Mouse (Mus musculus) embryonic stem cell, embryonic (primary cell): ENCODE measurements around the gene Ankrd16.

ENCODE experiments used
- CTCF ChIA-PET, 4 experiments: fragments of 300-600 bp in 2 of 4; fragments of 350-600 bp in 2 of 4; sonication (Branson Sonifier 250); formaldehyde crosslinking; loops; one replicate each; lab custom pipeline; 2022; ENCODE audit warnings: inconsistent platforms in 2 of 4; lab: Charles Lee
- POLR2A ChIA-PET, 4 experiments: fragments of 300-600 bp in 2 of 4; fragments of 350-600 bp in 2 of 4; sonication (Branson Sonifier 250); formaldehyde crosslinking; loops; one replicate each; lab custom pipeline; 2022; ENCODE audit warnings: antibody characterized with exemption in 4 of 4, inconsistent platforms in 1 of 4; lab: Charles Lee

The Ankrd16 gene

DNA sequence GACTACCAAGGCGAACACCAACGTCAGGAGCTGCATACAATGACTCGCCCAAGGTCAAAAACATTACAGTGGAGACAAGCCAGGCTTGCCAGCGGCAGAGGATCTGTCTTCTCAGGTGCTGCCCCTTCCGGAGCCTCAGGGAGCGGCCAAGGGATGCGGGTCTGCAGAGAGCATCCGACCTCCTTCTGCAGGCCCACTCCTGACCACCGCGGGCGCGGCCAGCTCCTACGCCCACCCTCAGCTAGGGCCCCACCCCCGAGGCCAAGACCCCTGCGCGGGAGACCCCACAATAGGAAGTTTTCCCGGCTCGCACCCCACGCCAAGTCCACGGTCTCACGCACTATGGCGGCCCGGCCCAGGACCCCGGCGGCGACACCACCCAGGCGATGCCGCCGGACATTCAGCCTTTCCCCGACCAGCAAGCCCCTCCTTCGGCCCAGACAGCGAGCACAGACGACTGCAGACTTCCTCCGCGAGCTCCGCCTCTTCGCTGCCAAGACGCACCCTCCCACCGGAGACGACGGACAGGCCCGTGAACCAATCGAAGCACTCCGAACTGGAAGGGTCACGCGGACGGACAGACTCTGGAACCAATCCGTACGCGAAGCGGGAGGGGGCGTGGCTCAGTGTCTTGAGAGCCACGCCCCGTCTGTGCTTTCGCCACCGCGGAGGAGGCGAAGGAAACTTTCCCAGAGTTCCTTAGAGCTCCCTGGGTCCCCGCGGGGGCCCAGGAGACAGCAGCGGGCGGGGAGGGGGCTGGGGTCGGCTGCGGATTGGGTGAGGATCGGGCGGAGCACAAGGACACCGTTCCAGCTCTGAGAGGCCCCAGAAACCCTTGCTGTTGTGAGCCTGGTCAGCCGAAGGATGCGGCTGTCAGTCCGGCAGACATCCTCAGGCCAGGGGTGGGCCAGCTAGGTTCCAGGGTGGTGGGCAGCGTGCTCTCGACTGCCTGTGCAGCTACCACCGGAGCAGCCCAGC is at the start of gene Ankrd16, which contains the start of gene Fbh1:
Gene Ankrd16, plus strand, starts transcription at position 786 of the 978 bp plus-strand sequence.
Gene Fbh1, minus strand, starts transcription at position 492 of the 978 bp plus-strand sequence.
- CTCF ChIA-PET: interaction anchor here in 2 of 4 experiments (0.6 to 1.8 kb wide), 5 partner anchors 65 to 204 kb away, joined by 3 to 7 read pairs (median 4); no protein-coding TSS in a partner anchor
- POLR2A ChIA-PET: interaction anchor here in 3 of 4 experiments (0.5 to 2.4 kb wide), 44 partner anchors 8 to 1697 kb away, joined by 3 to 20 read pairs (median 3); partner anchors contain the start of genes Atp5c1 (in 1 of the 3), Il15ra (in 1 of the 3), Kin (in 1 of the 3) and Pfkfb3 (in 1 of the 3)

DNA sequence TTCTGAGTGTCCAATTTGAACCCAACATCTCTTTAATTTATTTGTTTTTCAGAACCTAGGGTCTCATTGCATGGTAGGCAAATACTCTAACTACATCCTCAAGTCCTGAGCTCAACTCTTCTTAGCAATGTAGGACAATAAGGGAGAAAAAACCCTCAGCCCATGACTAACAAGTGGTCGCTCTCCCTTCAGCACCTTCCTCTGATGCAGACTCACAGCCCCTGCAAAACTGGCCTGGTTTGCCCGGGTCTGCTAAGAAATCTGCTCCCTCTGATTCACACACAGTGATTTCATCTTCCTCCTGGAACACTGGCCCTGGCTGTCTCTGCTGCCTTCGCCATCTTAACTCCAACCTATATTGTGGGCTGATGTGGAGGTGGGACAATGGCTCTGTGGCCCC is 48.6 kb upstream of the Ankrd16 start:
- ChIA-PET CTCF (interaction anchor here in 2 of 4 experiments (0.6 to 0.9 kb wide), 2 partner anchors 41 to 57 kb away, joined by 3 read pairs; no protein-coding TSS in a partner anchor), POLR2A (no interaction called here)

DNA sequence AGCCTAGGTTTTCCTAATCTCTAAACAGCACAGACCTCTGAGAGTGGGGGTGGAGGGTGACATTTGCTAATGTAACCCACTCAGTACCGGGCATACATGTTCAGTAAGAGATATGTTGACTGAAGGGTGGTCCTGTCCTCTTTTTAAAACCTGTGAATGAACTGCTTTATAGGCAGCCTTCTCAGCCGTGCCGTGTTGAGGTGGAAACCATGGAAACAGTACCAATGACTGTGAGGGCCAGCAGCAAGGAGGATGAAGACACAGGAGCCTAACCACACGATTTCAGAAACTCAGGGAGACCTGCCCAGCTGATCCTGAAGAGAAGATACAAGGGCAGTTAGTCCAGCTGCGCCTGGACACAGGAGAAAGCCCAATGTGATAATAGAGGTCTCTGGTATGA is 44.7 kb upstream of the Ankrd16 start:
- CTCF ChIA-PET: no interaction called here
- POLR2A ChIA-PET: no interaction called here

DNA sequence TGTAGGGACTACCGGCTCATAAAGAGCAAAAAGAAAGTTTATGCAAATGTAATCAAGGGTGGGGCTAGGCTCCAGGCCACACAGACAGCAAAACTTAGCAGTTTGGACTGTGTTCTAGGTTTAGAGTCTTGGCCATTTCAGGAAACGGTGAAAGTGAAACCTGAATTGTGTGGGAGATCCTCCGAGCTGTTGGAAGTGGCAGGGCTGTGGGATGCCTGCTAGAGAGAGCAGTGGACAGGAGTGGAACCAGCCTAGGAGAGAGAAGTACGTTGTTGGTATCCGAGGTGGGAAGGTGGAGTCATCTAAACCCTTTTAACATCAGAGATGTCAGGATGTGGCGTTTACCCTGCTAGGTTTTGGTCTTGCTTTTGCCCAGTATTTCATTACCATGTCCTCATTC is 41.8 kb upstream of the Ankrd16 start:
- POLR2A ChIA-PET: no interaction called here
- CTCF ChIA-PET: no interaction called here

DNA sequence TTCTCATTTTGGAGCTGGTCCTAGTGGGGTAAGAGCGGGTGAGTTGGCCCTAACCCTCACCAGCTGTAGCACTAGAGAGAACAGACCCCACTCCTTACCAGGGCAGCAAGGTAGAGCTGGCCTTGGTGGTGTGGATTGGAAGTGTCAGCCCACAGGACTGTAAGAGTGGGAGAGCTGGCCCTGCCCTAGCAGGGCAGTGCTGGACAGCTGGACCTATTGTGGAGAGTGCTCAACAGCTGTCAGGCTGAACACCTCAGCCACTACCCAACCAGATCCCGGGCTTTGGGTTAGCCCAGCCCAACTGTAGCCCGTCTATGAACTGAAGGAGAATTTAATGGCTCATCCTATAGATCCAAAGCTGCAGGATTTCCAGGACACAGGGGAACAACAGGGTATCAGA is 38.9 kb upstream of the Ankrd16 start:
- ChIA-PET POLR2A (interaction anchor here in 1 of 4 experiments (3.0 kb wide), 1 partner anchor 39 kb away, joined by 9 read pairs; the partner anchor contains the start of genes Ankrd16 and Fbh1), CTCF (interaction anchor here in 1 of 4 experiments (1.2 kb wide), 1 partner anchor 136 kb away, joined by 3 read pairs; no protein-coding TSS in a partner anchor)

DNA sequence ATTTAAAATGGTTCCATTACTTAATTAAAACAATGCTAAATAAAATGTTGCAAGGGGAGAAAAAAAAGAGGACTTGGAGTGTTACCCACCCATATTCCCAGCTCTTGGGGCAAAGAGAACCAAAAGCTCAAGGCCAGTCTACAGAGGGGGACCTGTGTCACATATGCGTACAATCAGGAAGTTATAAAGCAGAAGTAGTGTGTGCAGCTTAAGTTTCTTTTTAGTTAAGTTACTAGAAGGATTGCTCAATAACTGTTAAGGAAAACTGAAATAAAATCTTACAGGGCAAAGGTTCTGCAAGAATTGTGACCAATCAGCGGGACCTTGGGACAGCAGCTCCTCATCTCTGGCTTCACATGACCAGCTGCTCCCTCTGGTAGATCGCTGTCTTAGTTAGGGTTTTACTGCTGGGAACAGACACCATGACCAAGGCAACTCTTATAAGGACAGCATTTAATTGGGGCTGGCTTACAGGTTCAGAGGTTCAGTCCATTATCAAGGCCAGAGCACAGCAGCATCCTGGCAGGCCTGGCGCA is 38.1 kb upstream of the Ankrd16 start:
- CTCF ChIA-PET: interaction anchor here in 1 of 4 experiments (1.2 kb wide), 1 partner anchor 137 kb away, joined by 3 read pairs; no protein-coding TSS in a partner anchor
- POLR2A ChIA-PET: interaction anchor here in 2 of 4 experiments (0.6 to 3.0 kb wide), 2 partner anchors 16 to 38 kb away, joined by 4 to 9 read pairs; partner anchors contain the start of genes Ankrd16 (in 1 of the 2) and Fbh1 (in 1 of the 2)

DNA sequence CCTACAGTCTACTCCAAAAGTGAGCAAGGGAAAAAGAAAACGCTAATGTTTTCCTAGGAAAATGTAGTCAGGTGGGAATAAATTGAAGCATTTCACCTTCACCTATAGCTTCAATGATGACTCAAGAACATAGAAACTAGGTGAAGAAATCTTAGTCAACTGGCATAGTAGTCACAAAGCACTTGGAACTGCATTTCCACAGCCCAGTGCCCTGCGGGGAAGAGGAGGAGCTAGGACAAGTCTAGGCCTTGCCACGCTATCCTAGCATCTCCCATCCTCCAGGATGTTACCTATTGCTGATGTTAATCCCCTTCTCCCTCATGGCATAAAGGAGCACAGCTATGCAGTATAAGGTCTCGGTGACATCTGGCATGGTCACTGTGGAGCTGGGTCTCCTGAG is 15.1 kb upstream of the Ankrd16 start:
- ChIA-PET POLR2A (interaction anchor here in 3 of 4 experiments (0.9 to 1.3 kb wide), 4 partner anchors 13 to 31 kb away, joined by 3 to 6 read pairs (median 4); partner anchors contain the start of genes Ankrd16 (in 2 of the 3) and Fbh1 (in 2 of the 3)), CTCF (no interaction called here)

DNA sequence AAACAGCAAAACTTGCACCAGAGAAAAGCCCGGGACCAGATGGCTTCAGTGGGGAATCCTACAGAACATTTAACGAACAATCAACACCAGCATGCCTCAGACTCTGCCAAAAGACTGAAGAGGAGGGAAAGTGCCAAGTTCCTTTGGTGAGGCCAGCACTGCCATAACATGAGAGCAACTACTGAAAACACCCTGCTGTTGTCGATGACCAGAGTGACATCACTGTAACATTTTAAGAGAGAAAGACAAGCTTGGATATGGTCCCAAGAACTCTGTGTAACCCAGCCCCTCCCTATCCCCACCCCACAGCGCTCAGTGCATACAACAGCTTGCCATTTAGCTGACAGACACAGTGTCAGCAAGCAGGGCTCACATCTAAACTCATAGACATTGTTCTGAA is 12.0 kb upstream of the Ankrd16 start:
- CTCF ChIA-PET: interaction anchor here in 1 of 4 experiments (0.7 kb wide), 1 partner anchor 70 kb away, joined by 3 read pairs; no protein-coding TSS in a partner anchor
- POLR2A ChIA-PET: interaction anchor here in 1 of 4 experiments (3.7 kb wide), 1 partner anchor 12 kb away, joined by 20 read pairs; the partner anchor contains the start of genes Ankrd16 and Fbh1

DNA sequence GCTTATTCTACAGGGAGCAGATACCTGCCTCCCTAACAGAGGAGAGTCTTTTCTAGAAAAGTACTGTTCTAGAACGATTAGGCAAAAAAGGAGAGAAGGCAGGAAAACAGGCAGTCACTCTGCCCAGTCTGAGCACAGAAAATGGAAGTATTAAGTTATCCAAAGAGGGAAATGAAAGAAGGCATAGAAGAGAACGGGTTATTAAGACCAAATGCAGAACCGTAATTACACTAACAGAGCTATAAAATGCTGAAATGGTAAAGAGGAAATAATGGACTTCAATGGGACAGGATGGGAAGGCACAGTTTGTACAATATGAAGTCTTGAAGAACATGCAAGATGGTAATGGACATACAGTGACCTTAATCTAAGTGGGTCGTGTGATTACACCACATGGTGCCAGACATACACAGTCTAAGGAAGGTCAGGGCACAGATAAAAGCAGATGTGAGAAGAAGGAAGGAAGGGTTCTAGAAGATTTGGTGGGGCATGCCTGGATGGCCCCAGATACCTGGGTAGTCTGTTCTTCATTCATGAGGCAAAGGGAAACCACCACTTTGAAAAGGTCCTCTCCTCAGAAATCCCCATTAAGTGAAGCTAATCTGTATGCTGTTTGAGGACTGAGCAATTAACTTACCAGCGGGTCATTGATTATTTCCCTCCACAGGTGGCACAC is 11.1 kb upstream of the Ankrd16 start:
- POLR2A ChIA-PET: interaction anchor here in 2 of 4 experiments (3.7 kb wide), 2 partner anchors 11 to 12 kb away, joined by 19 to 20 read pairs; partner anchors contain the start of genes Ankrd16 (in 2 of the 2) and Fbh1 (in 2 of the 2)
- CTCF ChIA-PET: no interaction called here

DNA sequence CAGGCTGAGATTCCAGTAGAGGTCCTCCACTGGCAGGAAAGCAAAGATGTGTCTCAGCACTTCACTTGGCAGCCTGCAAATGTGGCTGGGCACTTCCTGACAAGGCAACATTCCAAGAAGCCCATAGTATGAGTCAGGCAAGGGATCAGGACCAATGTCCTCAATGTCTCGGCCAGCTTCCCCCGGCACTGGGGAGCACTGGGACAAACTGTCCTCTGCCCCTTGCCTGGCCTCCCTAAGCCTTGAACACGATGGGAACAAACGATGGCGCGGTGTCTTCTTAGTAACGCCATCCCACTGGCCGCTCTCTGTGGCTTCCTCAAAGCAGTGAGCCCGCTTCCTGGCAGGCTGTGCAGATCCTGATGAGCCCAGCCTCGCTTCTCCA is 10.5 kb upstream of the Ankrd16 start:
- ChIA-PET CTCF (no interaction called here), POLR2A (interaction anchor here in 2 of 4 experiments (3.7 kb wide), 2 partner anchors 10 to 11 kb away, joined by 19 to 20 read pairs; partner anchors contain the start of genes Ankrd16 (in 2 of the 2) and Fbh1 (in 2 of the 2))

DNA sequence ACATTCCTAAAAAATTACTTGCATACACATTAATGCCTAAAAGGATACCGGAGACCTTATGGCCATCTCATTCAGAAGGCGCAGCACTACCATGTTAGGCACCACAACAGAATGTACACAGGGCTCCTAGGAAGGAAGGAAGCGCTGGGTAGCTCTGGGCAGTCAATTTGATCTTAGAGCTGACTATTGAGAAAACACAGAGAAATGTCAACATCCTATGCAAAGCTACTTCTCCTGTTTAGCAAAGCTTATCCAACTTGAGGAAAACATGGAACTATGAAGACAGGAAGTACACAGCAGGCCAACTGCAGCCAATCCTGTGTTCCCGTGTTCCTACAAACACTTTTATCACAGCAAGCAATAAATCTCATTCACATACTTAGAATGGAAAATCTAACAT is 6.0 kb upstream of the Ankrd16 start:
- ChIA-PET POLR2A (no interaction called here), CTCF (no interaction called here)

DNA sequence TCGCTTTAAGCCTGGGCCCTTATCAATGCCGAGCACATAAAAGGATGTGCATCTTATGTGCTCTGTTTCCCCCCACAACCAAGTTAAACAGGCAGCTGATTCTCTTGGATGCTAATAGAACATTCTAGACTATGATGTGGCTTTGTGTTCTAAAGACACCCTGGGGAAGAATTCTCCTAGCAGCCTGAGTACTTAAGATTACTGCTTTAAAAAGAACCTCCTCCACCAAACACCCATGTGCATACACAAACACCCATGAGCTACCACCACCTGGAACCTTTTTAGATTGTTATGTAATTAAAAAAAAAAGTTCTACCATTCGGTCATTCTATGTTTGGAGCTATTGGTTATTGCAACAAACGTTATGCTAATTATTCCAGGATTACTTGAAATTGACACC is 5.3 kb upstream of the Ankrd16 start:
- POLR2A ChIA-PET: no interaction called here
- CTCF ChIA-PET: interaction anchor here in 1 of 4 experiments (0.6 kb wide), 1 partner anchor 108 kb away, joined by 3 read pairs; no protein-coding TSS in a partner anchor

DNA sequence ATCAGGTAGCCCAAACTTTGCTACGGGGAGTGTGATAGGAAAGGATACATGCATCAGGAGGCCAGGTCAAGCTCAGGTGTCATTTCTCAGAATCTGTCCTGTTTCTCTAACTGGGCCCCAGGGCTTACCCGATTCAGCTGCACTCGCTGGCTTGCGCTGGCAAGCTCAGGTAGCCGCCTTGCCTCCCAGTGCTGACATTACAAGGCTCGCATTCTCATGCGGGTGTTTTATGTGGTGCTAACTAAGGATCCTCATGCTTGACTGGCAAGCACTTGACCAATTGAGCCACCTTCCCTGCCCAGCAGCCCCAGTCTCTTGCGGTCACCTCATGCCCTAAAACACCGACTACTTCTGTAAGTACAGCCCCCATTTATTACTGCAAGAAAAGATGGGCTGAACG is 3.2 kb upstream of the Ankrd16 start:
- ChIA-PET CTCF (no interaction called here), POLR2A (interaction anchor here in 1 of 4 experiments (1.4 kb wide), 1 partner anchor 12 kb away, joined by 3 read pairs; no protein-coding TSS in a partner anchor)

DNA sequence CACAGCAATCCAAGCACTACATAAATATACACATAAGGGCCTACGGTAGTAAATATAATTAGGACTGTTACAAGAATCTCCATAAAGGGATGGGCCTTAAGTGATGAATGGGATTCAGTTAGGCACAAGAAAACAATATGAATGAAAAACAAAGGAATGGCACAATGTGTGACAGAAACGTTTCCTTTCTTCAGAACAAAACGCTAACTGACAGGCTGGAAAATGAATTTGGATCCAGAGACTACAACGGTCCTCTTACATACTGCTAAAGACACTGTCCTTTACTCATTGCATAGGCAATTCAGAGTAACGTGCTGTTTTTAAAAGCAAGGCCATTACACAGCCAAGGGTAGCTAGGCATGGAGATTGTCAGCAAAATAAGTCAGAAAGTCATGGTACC is 2.6 kb upstream of the Ankrd16 start:
- POLR2A ChIA-PET: interaction anchor here in 1 of 4 experiments (1.4 kb wide), 1 partner anchor 12 kb away, joined by 3 read pairs; no protein-coding TSS in a partner anchor
- CTCF ChIA-PET: no interaction called here

DNA sequence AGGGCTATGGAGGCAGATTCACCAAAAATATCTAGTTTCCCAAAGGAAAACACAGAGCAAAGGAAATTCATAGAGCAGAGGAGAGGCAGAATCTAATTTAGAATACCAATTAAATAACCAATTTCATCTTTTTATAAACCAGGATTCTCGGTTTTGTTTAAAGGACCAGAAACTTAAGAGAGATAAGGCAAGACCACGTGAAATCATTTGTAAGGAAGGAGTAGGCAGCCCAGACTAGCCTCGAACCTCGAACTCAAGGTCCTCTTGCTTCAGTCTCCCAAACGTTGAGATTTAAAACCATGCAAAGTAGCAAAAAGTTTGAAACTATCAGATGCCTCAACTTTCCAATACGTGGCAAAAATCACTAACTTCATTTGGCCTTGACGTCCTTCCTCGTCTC is 1.3 kb upstream of the Ankrd16 start:
- ChIA-PET POLR2A (interaction anchor here in 2 of 4 experiments (1.4 to 2.4 kb wide), 2 partner anchors 173 kb away, joined by 7 to 8 read pairs; partner anchors contain the start of gene Rbm17 (in 1 of the 2)), CTCF (interaction anchor here in 1 of 4 experiments (1.6 kb wide), 1 partner anchor 112 kb away, joined by 7 read pairs; no protein-coding TSS in a partner anchor)

DNA sequence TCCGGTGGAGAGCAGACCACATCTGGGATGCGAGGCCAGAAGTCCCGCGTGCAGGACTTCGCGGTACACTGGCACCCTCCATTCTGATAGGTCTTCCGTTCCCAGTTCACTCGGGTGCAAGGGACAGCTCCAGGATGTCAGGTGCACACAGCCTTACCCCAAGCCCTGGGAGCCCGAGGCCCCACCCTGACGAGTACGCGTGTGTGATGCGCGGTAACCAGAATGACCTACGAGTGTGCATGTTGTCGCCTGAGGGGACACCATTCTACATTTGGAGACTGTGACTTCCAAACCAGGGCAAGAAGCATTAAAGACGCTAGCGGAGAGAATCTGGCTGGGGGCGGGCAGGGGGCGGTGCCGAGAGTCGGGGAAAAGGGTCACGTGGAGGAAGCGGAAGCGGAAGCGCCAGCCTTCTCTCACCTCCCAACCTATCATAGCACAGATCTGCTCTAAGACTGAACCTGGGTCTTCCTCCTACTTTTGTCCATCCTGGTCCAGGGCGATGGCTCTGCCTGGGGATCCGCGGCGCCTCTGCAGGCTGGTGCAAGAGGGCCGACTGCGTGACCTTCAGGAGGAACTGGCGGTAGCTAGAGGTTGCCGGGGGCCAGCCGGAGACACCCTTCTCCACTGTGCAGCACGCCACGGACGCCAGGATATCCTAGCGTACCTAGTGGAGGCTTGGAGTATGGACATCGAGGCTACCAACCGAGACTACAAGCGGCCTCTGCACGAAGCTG is 579 bp downstream of the Ankrd16 start:
- CTCF ChIA-PET: interaction anchor here in 1 of 4 experiments (1.6 to 1.8 kb wide), 2 partner anchors 91 to 114 kb away, joined by 6 to 7 read pairs; no protein-coding TSS in a partner anchor
- POLR2A ChIA-PET: interaction anchor here in 3 of 4 experiments (0.5 to 2.4 kb wide), 31 partner anchors 10 to 736 kb away, joined by 3 to 20 read pairs (median 3); partner anchors contain the start of genes Pfkfb3 (in 1 of the 3) and Rbm17 (in 1 of the 3)

DNA sequence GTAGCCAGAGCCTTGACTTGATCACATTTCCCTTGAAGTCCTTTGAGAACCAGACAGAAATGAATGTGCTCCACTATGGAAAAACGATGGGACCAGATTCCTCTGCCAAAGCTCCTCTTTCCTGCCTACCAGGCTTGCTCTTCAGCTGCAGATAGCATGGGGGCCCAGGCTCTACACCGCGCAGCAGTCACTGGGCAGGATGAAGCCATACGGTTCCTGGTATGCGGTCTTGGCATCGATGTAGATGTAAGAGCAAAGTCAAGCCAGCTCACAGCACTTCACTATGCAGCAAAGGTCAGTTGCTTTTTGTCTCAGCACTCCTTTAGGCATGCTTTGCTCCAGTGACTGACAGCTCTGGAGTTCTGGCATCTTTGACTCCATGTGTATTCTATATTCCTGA is 6.5 kb downstream of the Ankrd16 start:
- ChIA-PET CTCF (interaction anchor here in 1 of 4 experiments (1.2 kb wide), 1 partner anchor 205 kb away, joined by 4 read pairs; no protein-coding TSS in a partner anchor), POLR2A (interaction anchor here in 1 of 4 experiments (0.7 kb wide), 1 partner anchor 13 kb away, joined by 3 read pairs; no protein-coding TSS in a partner anchor)
